Mouse (Mus musculus): ENCODE data around the gene Cd209b.

Cd209b gene

DNA sequence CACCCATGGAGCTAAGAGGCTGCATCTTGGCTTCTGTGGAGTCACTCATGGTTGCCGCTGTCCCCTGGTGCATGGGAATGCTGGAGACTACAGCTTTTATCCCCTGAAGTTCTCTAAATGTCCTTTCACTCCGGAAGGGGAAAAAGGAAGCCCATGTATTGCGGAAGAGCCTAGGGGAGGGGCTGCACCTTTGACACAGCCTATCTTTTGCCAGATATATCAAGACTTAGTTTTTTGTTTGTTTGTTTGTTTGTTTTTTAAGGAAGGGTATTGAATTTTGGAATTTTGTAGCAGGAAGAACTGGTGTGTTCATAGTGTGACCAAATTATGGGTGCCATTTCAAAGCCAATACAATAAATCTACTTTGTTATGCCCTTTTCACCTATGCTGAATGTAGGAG, at the start of gene Cd209b:
Gene Cd209b (minus strand): TSS at position 101 of the 400 bp plus-strand sequence.
- no peak for DNase-seq (ENCODE audit: low read depth, low spot score)

DNA sequence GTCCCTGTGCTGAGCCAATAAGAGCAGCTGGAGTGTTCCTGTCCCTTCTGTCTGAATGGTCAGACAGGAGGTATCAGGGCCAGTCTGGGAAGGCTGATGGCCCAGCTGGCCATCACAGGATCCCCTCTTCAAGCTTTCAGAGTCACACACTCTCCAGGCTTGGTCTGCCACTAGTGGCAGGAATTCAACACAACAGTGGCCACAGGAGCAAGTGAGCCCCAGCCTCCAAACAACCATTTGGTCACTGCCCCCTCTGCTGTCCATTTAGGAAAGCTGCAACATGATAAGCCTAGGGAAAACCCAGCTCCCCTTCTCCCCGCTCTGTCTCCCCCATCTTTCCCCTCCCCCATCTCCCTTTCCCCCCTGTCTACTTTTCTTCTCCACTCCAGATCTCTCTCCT, 29.4 kb upstream of the Cd209b start:
- DNase-seq (ENCODE audit: low read depth, low spot score) = no peak

DNA sequence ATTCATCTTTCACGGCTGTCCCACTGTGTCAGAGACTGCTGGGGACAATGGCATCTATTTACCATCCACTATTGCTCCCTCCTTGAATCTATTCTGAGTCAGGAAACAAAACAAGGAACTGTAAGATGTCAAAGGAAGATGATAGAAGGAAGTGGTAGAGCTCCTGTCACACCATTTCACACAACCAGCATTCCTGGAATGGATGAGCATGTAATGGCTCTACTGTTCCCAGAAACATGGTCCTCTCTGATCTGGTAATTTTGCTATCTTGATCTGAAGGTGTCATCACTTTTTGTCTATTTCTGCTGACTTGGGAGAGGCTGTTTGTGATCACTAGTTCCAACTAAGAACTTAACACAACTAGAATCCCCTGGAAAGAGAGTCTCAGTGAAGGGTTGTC, 28.0 kb upstream of the Cd209b start, which contains the start of gene Cd209c:
Gene Cd209c (minus strand): TSS at position 101 of the 400 bp plus-strand sequence.
- DNase-seq (ENCODE audit: low read depth, low spot score) = no peak

DNA sequence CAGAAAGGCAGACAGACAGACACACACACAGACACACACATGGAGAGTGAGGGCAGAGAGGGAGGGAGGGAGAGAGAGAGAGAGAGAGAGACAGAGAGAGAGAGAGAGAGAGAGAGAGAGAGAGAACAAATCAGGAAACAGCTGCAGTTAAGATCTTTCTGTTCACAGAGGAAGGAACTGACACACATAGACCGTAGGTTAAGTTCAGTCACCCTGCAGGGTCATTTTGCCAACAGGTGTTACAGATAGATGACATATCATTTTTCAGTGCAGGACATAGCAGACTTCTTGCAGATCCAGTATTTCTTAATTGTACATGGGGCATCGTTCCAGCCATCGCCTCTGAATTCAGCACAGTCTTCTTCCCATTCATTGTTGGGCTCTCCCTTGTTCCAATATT, 13.4 kb upstream of the Cd209b start:
- no peak for DNase-seq (ENCODE audit: low read depth, low spot score)

DNA sequence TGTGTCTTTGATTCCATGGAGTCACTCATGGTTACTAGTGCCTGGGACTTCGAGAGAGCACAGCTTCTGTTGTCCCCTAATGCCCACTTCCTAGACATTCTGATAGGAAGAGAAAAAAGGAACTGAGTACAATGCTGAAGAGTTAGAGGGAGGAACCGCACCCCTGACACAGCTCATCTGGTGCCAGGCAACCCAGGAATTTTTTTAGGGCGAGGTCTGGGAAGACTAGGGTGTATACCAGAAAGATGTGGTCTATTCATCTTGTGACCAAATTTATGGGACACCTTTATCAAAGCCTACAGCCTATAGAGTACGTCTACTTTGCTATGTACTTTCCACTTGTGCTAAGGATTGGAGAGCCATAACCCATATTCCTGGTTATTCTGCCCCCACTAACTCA, 48.2 kb downstream of the Cd209b start, which contains the start of gene Cd209d:
Gene Cd209d (minus strand): TSS at position 101 of the 400 bp plus-strand sequence.
- no peak for DNase-seq (ENCODE audit: low read depth, low spot score)

DNA sequence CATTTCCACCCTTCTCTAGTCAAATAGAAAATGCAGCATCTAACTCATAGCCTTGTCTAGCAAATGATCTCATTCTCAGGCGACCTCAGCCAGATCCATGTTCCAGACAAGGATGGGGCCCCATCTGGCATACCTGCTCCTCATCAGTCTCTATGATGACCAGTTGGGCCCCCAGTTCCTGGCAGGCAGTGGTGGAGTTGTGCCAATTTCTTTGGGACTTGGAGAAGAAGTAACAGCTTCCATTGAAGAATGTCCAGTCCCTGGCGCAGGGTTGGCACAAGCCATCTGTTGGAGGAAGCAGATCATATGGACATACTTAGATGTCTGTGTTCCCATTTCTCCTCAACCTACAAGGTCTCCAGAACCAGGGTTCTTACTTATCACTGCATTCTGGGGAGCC, 50.5 kb downstream of the Cd209b start:
- DNase-seq (ENCODE audit: low read depth, low spot score) = no peak
